Mouse (Mus musculus) ES-Bruce4 (cell line): ENCODE measurements around the gene Tbc1d2.

ENCODE experiments used
- CTCF ChIP-seq: IDR thresholded peaks from one replicate; pipeline ENCODE4 v1.8.1; 2011; ENCODE audit warnings: low read depth, low read length
- EP300 ChIP-seq: IDR thresholded peaks from 2 replicates; pipeline ENCODE4 v1.6.1; 2011; ENCODE audit warnings: low read depth, low read length; ENCODE audit not compliant: insufficient read depth

DNA sequence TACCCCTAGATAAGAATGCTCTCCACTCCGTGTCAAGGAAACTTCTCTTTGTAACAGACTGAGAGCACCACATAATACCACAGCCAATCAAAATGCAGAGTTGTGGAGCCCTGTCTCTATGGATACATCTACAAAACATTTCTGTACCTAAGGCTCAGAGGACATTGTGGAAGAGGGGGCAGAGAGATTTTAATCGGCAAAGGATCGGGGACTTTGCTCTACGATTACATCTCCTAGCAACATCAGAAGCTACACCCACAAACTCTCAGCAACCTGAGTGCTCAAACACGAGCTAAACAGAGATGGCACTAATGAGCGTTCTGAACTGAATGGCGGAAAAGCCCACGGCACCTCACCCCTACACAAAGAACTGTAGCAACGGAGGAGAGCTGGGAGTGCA is 78.3 kb downstream of the Tbc1d2 start:
- no peak for TF ChIP-seq CTCF
- no peak for TF ChIP-seq EP300
